Mouse (Mus musculus): ENCODE measurements around the gene Pax9.

Gene Pax9

GRCm38 (mm10) chr12:56697011-56697740 lies 5.6 kb downstream of the Pax9 start:
- DNase-seq (ENCODE audit: low spot score): no peak

GRCm38 (mm10) chr12:56697785-56698184 lies 6.2 kb downstream of the Pax9 start:
- DNase-seq (ENCODE audit: low spot score): no peak

- no peak for DNase-seq (ENCODE audit: low spot score)
Measured at GRCm38 (mm10) chr12:56698191-56698980, 6.8 kb downstream of the Pax9 start.

GRCm38 (mm10) chr12:56699351-56699750 lies 7.8 kb downstream of the Pax9 start:
- DNase-seq (ENCODE audit: low spot score): no peak

- DNase-seq (ENCODE audit: low spot score): no peak
Measured at GRCm38 (mm10) chr12:56699915-56700900, 8.6 kb downstream of the Pax9 start.

GRCm38 (mm10) chr12:56701004-56701403 lies 9.4 kb downstream of the Pax9 start:
- DNase-seq (ENCODE audit: low spot score): no peak

- no peak for DNase-seq (ENCODE audit: low spot score)
Measured at GRCm38 (mm10) chr12:56717971-56718706, 26.6 kb downstream of the Pax9 start.

GRCm38 (mm10) chr12:56718707-56719051 lies 27.1 kb downstream of the Pax9 start:
- DNase-seq (ENCODE audit: low spot score): no peak

- no peak for DNase-seq (ENCODE audit: low spot score)
Measured at GRCm38 (mm10) chr12:56727631-56728030, 36.1 kb downstream of the Pax9 start.

- no peak for DNase-seq (ENCODE audit: low spot score)
Measured at GRCm38 (mm10) chr12:56737104-56737503, 45.5 kb downstream of the Pax9 start.
